Mouse (Mus musculus) gastrocnemius, postnatal 36 days (tissue): ENCODE measurements around the gene Arpc3. TPM values are rescaled to one million over a fixed set of nuclear protein-coding genes. Genes with fewer than 3 reads are reported as not detected.

Source experiments
- DNase-seq, 2 experiments: peaks; one replicate each; pipeline ENCODE4 v3.0.0; 2022
- intact Hi-C: fragments of 180-260 bp; cut with DNase I; formaldehyde crosslinking; loops from one replicate; pipeline ENCODE4 v1.15.1; 2025
- total RNA-seq, 2 experiments: library from RNA; stranded (reverse); gene quantifications; 2 replicates each; pipeline ENCODE4 v1.2.3; 2021

The Arpc3 gene
- total RNA-seq, 2 experiments from 2014 or later, result 47.2 to 51.2 TPM

- intact Hi-C loops, result no loop called here
- DNase-seq, result no peak
Measured at GRCm38 (mm10) chr5:122460656-122461055, 69.0 kb downstream of the Arpc3 start.

- no peak for DNase-seq
- intact Hi-C loops, result no loop called here
Measured at GRCm38 (mm10) chr5:122461431-122461830, 69.8 kb downstream of the Arpc3 start.

Other genes with a start within 250 kb of the Arpc3 start
- 100 to 1,000 TPM; 138 to 139 TPM for gene Ppp1cc, start 233.6 kb upstream of the Arpc3 start, total RNA-seq
- under 1 TPM; 0.37 to 0.77 TPM for gene Hvcn1, start 185.1 kb upstream of the Arpc3 start, total RNA-seq
- 1 to 10 TPM; 1.6 to 2.2 TPM for gene Tctn1, start 127.4 kb upstream of the Arpc3 start, total RNA-seq
- gene Pptc7, start 107.5 kb upstream of the Arpc3 start, total RNA-seq, result 100 to 1,000 TPM in 1 of 2 experiments, 10 to 100 TPM in 1; 93.8 to 103 TPM
- under 1 TPM; 0.42 to 0.54 TPM for gene Rad9b, start 37.6 kb upstream of the Arpc3 start, total RNA-seq
- gene Vps29, start 37.5 kb upstream of the Arpc3 start, total RNA-seq, result 10 to 100 TPM; 36.2 to 41.3 TPM
- gene Gpn3, start 20.0 kb upstream of the Arpc3 start, total RNA-seq, result 10 to 100 TPM; 22.4 to 23.8 TPM
- gene Fam216a, start 19.5 kb upstream of the Arpc3 start, total RNA-seq, result 1 to 10 TPM; 4.2 to 6.5 TPM
- gene Anapc7, start 29.8 kb downstream of the Arpc3 start, total RNA-seq, result 10 to 100 TPM; 11.3 to 13.2 TPM
- gene Atp2a2, start 110.3 kb downstream of the Arpc3 start, total RNA-seq, result 100 to 1,000 TPM; 175 to 549 TPM
- 1 to 10 TPM; 2.5 to 5.3 TPM for gene Ift81, start 222.6 kb downstream of the Arpc3 start, total RNA-seq